In the genomic region with DNA sequence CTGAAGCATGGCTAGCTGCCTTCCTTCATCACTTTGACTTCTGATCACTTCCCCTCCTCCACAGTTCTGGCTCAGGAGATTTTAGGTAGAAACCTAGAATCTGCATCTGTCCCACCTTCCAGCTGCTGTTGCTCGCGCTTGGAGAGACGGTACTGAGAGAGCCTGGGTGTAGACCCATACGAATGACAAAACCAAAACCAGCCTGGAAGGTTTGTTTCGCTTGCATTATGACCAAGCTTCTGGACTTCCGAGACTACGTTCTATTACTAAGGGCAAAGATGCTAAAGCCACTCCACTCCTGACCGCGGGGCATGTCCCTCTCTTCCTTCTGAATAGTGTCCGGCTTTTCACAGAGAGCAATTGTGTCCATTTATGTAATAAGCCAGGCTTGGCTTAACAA, we compare ENCODE assay signal across 17 mouse cellular contexts.
"Had no signal": no experiment of that assay in that cellular context is flagged by ENCODE, and none has a peak within 500 bp of the region (broad histone marks: within the 10 kb centered on the region; RNA-seq: fewer than 3 reads in every experiment).

No protein-coding gene starts in this region.

- H3K27me3 ChIP-seq: neural tube, embryonic 12.5 days; neural tube, embryonic 13.5 days; neural tube, embryonic 15.5 days; stomach, embryonic 15.5 days had no signal

- H3K4me1 ChIP-seq: neural tube, embryonic 12.5 days; stomach, embryonic 15.5 days had no signal

- H3K4me3 ChIP-seq: neural tube, embryonic 12.5 days; neural tube, embryonic 13.5 days; neural tube, embryonic 15.5 days; stomach, embryonic 15.5 days had no signal

- H3K9me3 ChIP-seq: neural tube, embryonic 12.5 days; neural tube, embryonic 13.5 days; neural tube, embryonic 15.5 days; stomach, embryonic 15.5 days had no signal

- H3K4me2 ChIP-seq: neural tube, embryonic 12.5 days; neural tube, embryonic 13.5 days; neural tube, embryonic 15.5 days; stomach, embryonic 15.5 days had no signal

- H3K27ac ChIP-seq: neural tube, embryonic 12.5 days; neural tube, embryonic 13.5 days; neural tube, embryonic 15.5 days; stomach, embryonic 15.5 days; stomach, postnatal 0 days had no signal

- H3K9ac ChIP-seq: neural tube, embryonic 12.5 days; neural tube, embryonic 13.5 days; neural tube, embryonic 15.5 days; stomach, embryonic 15.5 days had no signal

- DNase-seq: retina, postnatal 1 day; right cerebral cortex, adult 18-20 months; right cerebral cortex, postnatal 14 days; right cerebral cortex, postnatal 25 days; right cerebral cortex, postnatal 4 days; spleen, adult 18-20 months; thymus, adult 18-20 months; thymus, adult 2 months; thymus, postnatal 14 days; thymus, postnatal 25 days; thymus, postnatal 36 days; thymus, postnatal 4 days had no signal

- H3K36me3 ChIP-seq: neural tube, embryonic 12.5 days; neural tube, embryonic 13.5 days; neural tube, embryonic 15.5 days; stomach, embryonic 15.5 days had no signal
